Mouse (Mus musculus) limb, embryonic 11.5 days (tissue): ENCODE results near the gene Med10. TPM values are rescaled to one million over a fixed set of nuclear protein-coding genes. Genes with fewer than 3 reads are reported as not detected.
A peak's percentile ranks its signal among the peaks of the same experiment; 100 is the strongest.

Source experiments
- ATAC-seq: fragments of 200-750 bp; cut with Nextera tagmentation; 2 replicates; pipeline ENCODE4 v1.8.0; 2017; ENCODE audit warnings: low read depth; ENCODE audit not compliant: insufficient number of reproducible peaks, low FRiP score, low TSS enrichment
- DNase-seq: peaks from one replicate; pipeline ENCODE4 v3.0.0-alpha.2; 2015; ENCODE audit warnings: low spot score
- H3K27ac ChIP-seq: fragments of 300-500 bp; sonication (generic); replicated peaks from 2 replicates; pipeline ENCODE4 v1.5.1; 2014; ENCODE audit warnings: low read depth, mild to moderate bottlenecking, low read length
- H3K27me3 ChIP-seq: fragments of 300-500 bp; sonication (generic); 2 replicates; pipeline ENCODE4 v1.6.1; 2014; ENCODE audit warnings: mild to moderate bottlenecking, low read length, mixed read lengths; ENCODE audit not compliant: control insufficient read depth, insufficient read depth
- H3K36me3 ChIP-seq: fragments of 300-500 bp; sonication (generic); 2 replicates; pipeline ENCODE4 v1.6.1; 2014; ENCODE audit warnings: mild to moderate bottlenecking, low read length, moderate library complexity, mixed read lengths; ENCODE audit not compliant: control insufficient read depth, insufficient read depth
- H3K4me1 ChIP-seq: fragments of 300-500 bp; sonication (generic); 2 replicates; pipeline ENCODE4 v1.6.1; 2014; ENCODE audit warnings: low read length, mixed read lengths; ENCODE audit not compliant: control insufficient read depth, insufficient read depth
- H3K4me2 ChIP-seq: fragments of 300-500 bp; sonication (generic); 2 replicates; pipeline ENCODE4 v1.6.1; 2014; ENCODE audit warnings: low read depth, mild to moderate bottlenecking, moderate library complexity; ENCODE audit not compliant: severe bottlenecking
- H3K4me3 ChIP-seq: fragments of 300-500 bp; sonication (generic); 2 replicates; pipeline ENCODE4 v1.5.1; 2014; ENCODE audit warnings: low read depth, low read length
- H3K9ac ChIP-seq: fragments of 300-500 bp; sonication (generic); 2 replicates; pipeline ENCODE4 v1.6.1; 2014; ENCODE audit warnings: mild to moderate bottlenecking, low read length
- H3K9me3 ChIP-seq: fragments of 300-500 bp; sonication (generic); 2 replicates; pipeline ENCODE4 v1.6.1; 2016; ENCODE audit warnings: low read length; ENCODE audit not compliant: control insufficient read depth
- WGBS: fragments of 180-500 bp; shearing (Covaris S2); extraction: QIAGEN DNeasy Blood & Tissue Kit; methylation state at CpG from one replicate; pipeline ENCODE4 v1.1.7; 2014; 5-methylcytosine and 5-hydroxymethylcytosine counted together
- polyA plus RNA-seq: library from polyadenylated mRNA; unstranded; fragments of >200 nt; fragmentation: Nextera tagmentation; extraction: Ambion mirVana; gene quantifications from 2 replicates; pipeline ENCODE4 v1.2.1, GENCODE M21; 2014

The Med10 gene
- polyA plus RNA-seq, 1 experiment from 2014 or later = 173 TPM

GRCm38 (mm10) chr13:69852313-69852712 is 50.1 kb downstream of the Med10 start:
- no peaks in the 10 kb centered on the region for H3K4me1 ChIP-seq
- 57% methylated on average over 5 of the region's 5 CpGs for WGBS

DNA sequence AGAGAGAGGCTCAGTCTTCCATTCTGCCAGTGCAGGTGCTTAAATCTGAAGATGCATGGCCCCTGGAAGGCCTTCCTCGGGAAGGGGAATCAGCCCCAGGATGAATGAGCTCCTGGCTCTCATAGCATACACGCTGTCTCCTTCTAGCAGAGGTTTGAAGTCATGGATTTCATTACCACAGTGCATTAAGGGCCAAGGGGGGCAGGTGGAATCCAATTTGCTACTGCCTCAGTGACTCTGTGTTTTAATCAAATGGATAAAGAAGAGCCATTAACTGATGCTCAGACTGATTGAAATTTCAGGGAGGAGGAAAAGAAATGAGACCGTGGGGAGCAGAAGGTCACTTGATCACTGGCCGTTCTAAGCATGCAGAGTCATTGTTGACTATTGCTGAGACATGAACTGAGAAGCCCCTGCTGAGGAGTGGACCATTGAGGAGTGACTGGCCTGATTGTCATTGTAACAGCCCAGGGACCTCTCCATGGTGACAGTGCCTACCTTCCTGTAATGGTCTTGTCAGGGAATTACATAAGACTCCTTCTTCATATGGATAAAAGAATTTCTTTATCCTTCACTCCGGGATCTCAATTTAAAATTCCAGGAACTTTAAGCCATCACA is 51.3 kb downstream of the Med10 start:
- Histone ChIP-seq H3K27ac (no peak overlapping the region), H3K9ac (no peak overlapping the region), H3K27me3 (no peaks in the 10 kb centered on the region), H3K36me3 (no peaks in the 10 kb centered on the region), H3K4me3 (no peak overlapping the region), H3K4me2 (no peak overlapping the region), H3K4me1 (no peaks in the 10 kb centered on the region), H3K9me3 (no peaks in the 10 kb centered on the region)
- 84% methylated on average over 5 of the region's 5 CpGs for WGBS
- DNase-seq (no peak), ATAC-seq (no peak)

More at GRCm38 (mm10) chr13:69852313-69852712, 50.1 kb downstream of the Med10 start:
- H3K9ac ChIP-seq = no peak overlapping the region
- no peak for ATAC-seq
- no peak overlapping the region for H3K27ac ChIP-seq
- no peaks in the 10 kb centered on the region for H3K36me3 ChIP-seq
- H3K27me3 ChIP-seq = no peaks in the 10 kb centered on the region
- no peaks in the 10 kb centered on the region for H3K9me3 ChIP-seq
- peak; percentile 84 for DNase-seq
- H3K4me3 ChIP-seq = no peak overlapping the region
- H3K4me2 ChIP-seq = no peak overlapping the region

DNA sequence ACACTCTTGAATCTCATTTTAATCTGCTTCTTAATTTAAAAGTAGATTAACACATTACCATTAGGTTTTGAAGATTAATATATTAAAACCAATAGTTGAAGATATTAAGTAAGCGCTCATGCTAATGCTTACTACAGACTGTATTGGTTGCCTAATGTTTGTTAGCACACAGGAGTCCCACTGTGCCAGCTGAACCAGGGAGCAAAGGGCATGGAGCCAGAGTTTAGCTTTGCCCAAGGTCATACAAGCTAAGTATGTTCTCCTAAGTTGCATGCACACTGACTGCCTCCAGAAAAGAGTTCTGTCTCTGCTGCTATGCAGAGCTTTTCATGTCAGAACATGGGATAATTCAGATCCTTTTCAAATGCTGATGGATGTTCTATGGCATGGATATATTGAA is 53.7 kb downstream of the Med10 start:
- 86% methylated on average over 1 of the region's 1 CpGs for WGBS

DNA sequence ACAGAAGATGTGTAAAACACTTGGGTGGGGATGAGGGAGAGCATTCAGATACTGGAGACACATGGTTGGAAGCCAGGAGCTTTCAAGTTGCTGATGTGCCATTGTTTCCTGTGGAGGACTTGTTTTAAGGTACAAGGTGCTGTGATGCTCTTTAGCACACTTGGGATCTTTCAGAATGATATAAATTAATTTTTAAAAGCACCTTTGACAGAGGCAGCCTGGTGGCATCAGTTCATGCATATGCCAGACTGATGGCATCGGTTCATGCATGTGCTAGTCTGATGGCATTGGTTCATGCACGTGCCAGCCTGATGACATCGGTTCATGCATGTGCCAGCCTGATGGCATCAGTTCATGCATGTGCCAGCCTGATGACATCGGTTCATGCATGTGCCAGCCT is 60.1 kb downstream of the Med10 start:
- 95% methylated on average over 4 of the region's 4 CpGs for WGBS
- Histone ChIP-seq H3K36me3 (no peaks in the 10 kb centered on the region), H3K4me3 (no peak overlapping the region), H3K9ac (no peak overlapping the region), H3K27ac (no peak overlapping the region), H3K27me3 (no peaks in the 10 kb centered on the region), H3K9me3 (no peaks in the 10 kb centered on the region), H3K4me2 (no peak overlapping the region), H3K4me1 (no peaks in the 10 kb centered on the region)
- DNase-seq (no peak), ATAC-seq (no peak)

More for the DNA sequence above, 53.7 kb downstream of the Med10 start:
- no peaks in the 10 kb centered on the region for H3K4me1 ChIP-seq
- no peak overlapping the region for H3K4me3 ChIP-seq
- H3K27ac ChIP-seq = no peak overlapping the region
- no peak overlapping the region for H3K4me2 ChIP-seq
- H3K36me3 ChIP-seq = no peaks in the 10 kb centered on the region
- H3K27me3 ChIP-seq = no peaks in the 10 kb centered on the region
- DNase-seq (no peak), ATAC-seq (no peak)
- no peak overlapping the region for H3K9ac ChIP-seq
- H3K9me3 ChIP-seq = no peaks in the 10 kb centered on the region

DNA sequence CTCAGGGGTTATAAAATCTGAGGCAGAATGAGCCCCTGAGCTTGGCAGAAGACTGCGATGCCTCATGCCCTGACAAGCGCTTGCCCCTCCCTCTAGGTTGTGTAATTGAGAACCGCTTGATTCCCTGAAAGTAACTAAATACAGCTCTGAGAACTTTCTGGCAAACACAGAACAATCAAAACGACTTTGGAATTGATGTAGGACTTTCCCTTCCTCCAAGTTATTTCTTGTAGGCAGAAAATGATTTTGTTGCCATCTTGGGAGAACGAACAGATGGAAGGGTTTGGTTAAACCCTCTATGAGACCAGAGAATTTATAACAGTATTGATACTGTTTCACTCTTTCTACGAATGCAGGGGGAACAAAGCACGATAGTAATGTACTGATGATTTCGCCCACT is 62.7 kb downstream of the Med10 start:
- Histone ChIP-seq H3K36me3 (no peaks in the 10 kb centered on the region), H3K9ac (no peak overlapping the region), H3K9me3 (no peaks in the 10 kb centered on the region), H3K4me1 (no peaks in the 10 kb centered on the region), H3K27me3 (no peaks in the 10 kb centered on the region), H3K27ac (no peak overlapping the region), H3K4me3 (no peak overlapping the region), H3K4me2 (no peak overlapping the region)
- no peak for ATAC-seq
- WGBS = 77% methylated on average over 8 of the region's 8 CpGs
- DNase-seq = no peak

Other genes with a start within 250 kb of the Med10 start
- 19.3 and 23.5 TPM in 2 replicates for gene Srd5a1, start 191.0 kb upstream of the Med10 start, polyA plus RNA-seq
- gene Ube2ql1, start 62.5 kb upstream of the Med10 start, polyA plus RNA-seq = 1.7 and 1.8 TPM in 2 replicates